Mouse (Mus musculus) spleen, adult 2 months (tissue): Measurements from ENCODE around the gene Mb21d2.

Experiments
- CTCF ChIP-seq: fragments of 200-500 bp; IDR thresholded peaks from 2 replicates; pipeline ENCODE4 v1.5.1; 2011; ENCODE audit warnings: mild to moderate bottlenecking, inconsistent platforms; ENCODE audit not compliant: insufficient read depth, insufficient read length, insufficient replicate concordance; ENCODE audit errors: extremely low read depth
- POLR2A ChIP-seq: fragments of 200-500 bp; IDR thresholded peaks from 2 replicates; pipeline ENCODE4 v1.6.1; 2011; ENCODE audit warnings: low read depth, low read length, inconsistent platforms

DNA sequence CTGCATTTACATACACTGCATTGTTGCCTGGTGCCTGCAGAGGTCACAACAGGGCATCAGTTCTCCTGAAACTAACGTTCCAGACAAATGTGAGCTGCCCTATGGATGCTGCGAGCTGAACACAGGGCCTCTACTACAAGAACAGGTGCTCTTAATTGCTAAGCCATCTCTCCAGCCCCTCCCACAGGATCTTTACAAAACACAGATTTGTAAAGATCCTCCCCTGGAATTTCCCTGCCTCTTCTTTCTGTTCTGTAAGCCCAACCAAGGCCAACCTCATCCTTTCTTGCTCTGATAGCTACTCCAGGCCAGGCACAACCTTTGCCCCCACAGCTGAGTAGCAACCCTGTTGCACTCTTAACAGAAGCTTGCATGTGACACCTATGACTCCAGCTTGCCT, 1.7 kb upstream of the Mb21d2 start:
- TF ChIP-seq CTCF (no peak), POLR2A (no peak)
